In the genomic region with DNA sequence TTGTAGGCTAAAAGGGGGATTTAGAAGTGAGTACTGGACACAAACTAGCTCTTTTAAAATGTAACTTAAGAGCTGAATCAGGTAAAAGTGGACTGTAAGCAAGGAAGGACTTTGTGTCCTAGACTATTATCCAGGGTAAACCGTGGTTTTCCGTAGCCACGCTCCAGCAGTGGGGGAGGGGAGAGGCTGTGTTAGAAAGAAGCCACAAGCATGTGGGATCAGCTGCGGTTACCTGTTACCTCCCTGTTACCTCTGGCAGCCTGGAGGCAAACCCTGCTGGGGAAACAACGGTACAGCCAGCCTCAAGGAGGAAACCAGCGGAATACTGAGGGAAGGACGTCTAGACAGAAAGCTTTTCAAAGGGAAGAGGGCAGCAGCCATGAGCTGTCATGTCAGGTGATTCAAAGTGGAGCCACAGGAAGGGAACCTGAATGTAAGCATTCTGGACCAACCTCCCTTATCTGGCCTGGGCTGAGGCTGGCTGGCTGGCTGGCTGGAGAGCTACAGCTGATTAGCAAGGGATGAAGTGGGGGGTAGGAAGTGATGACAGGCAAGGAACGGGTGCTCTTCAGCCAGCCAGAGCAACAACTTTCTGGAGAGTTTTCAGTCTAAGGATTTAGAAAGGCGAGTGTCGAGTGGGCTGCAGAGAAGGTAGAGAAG, we compare ENCODE assay signal across 14 mouse cellular contexts. TPM values are rescaled to one million over a fixed set of nuclear protein-coding genes. Genes with fewer than 3 reads are reported as not detected.
DNase-seq lines count a peak whose midpoint lies in the region; ATAC-seq lines count a peak whose summit lies in the region.
"Had no signal": no experiment of that assay in that cellular context is flagged by ENCODE, and none has a peak within 500 bp of the region (broad histone marks: within the 10 kb centered on the region; RNA-seq: fewer than 3 reads in every experiment).

No protein-coding gene starts in this region.

- intact Hi-C loops in heart, postnatal 14 days (cut with DNase I), result no loop called here

- peak overlapping the region; percentile 83 for H3K27ac ChIP-seq in heart, embryonic 11.5 days (ENCODE audit: low read depth, low read length)
- H3K27ac ChIP-seq in forebrain, embryonic 14.5 days (ENCODE audit: low read depth, low read length), result no peak overlapping the region
- H3K27ac ChIP-seq: forebrain, embryonic 10.5 days; hindbrain, embryonic 13.5 days; liver, embryonic 14.5 days; midbrain, embryonic 13.5 days had no signal

- peak overlapping the region; percentile 50 for H3K4me2 ChIP-seq in heart, embryonic 11.5 days
- no peak overlapping the region for H3K4me2 ChIP-seq in forebrain, embryonic 14.5 days (ENCODE audit: low read length)
- H3K4me2 ChIP-seq: hindbrain, embryonic 13.5 days; midbrain, embryonic 13.5 days had no signal

- peak; percentile 84 for ATAC-seq in heart, embryonic 11.5 days (replicated peaks; ENCODE audit: insufficient number of reproducible peaks, low FRiP score, low TSS enrichment)
- ATAC-seq in erythroblast, adult 5-6 weeks (replicated peaks; ENCODE audit: low FRiP score, poor library complexity, severe bottlenecking), result no peak
- ATAC-seq in forebrain, embryonic 14.5 days, result no peak
- no peak for ATAC-seq in megakaryocyte, adult 5-6 weeks (ENCODE audit: poor library complexity, severe bottlenecking)
- ATAC-seq: midbrain, embryonic 13.5 days had no signal

- no peak for DNase-seq in heart, postnatal 14 days
- peak; percentile 11 for DNase-seq in thymus, postnatal 4 days
- no peak for DNase-seq in thymus, postnatal 25 days
- DNase-seq in kidney, postnatal 4 days, result peak; percentile 52 to 71
- no peak for DNase-seq in forebrain, embryonic 14.5 days (ENCODE audit: low spot score)
- DNase-seq: B cell, adult 2 months had no signal

- H3K27me3 ChIP-seq in heart, embryonic 11.5 days (ENCODE audit: control insufficient read depth, insufficient read depth, low read length), result no peaks in the 10 kb centered on the region
- H3K27me3 ChIP-seq in forebrain, embryonic 14.5 days (replicated peaks; ENCODE audit: control insufficient read depth, insufficient read depth, low read length), result no peaks in the 10 kb centered on the region
- H3K27me3 ChIP-seq: hindbrain, embryonic 13.5 days; midbrain, embryonic 13.5 days had no signal

- 10% methylated on average over 10 of the region's 10 CpGs for WGBS in heart, embryonic 11.5 days (ENCODE audit: insufficient replicate concordance)
- WGBS in forebrain, embryonic 14.5 days, result 47% methylated on average over 10 of the region's 10 CpGs

- H3K36me3 ChIP-seq in heart, embryonic 11.5 days (ENCODE audit: control insufficient read depth, insufficient read depth, low read length), result no peaks in the 10 kb centered on the region
- peaks cover under 1% of the 10 kb centered on the region; the same call in 1 of the 2 replicates for H3K36me3 ChIP-seq in forebrain, embryonic 14.5 days (ENCODE audit: control insufficient read depth, insufficient read depth, low read length)

- peaks cover 7% of the 10 kb centered on the region; the same call in 1 of the 2 replicates for H3K4me1 ChIP-seq in heart, embryonic 11.5 days (ENCODE audit: control insufficient read depth, insufficient read depth, low read length)
- H3K4me1 ChIP-seq in forebrain, embryonic 14.5 days (ENCODE audit: control insufficient read depth, insufficient read depth, low read length), result no peaks in the 10 kb centered on the region

- H3K4me3 ChIP-seq in heart, embryonic 11.5 days (ENCODE audit: low read depth, low read length), result peak overlapping the region; percentile 6; the same call in 1 of the 2 replicates
- H3K4me3 ChIP-seq in forebrain, embryonic 14.5 days (ENCODE audit: low read depth, low read length), result no peak overlapping the region
- H3K4me3 ChIP-seq: forebrain, embryonic 10.5 days; hindbrain, embryonic 13.5 days; midbrain, embryonic 13.5 days had no signal

- no peak overlapping the region for H3K9ac ChIP-seq in heart, embryonic 11.5 days (ENCODE audit: low read depth, low read length)
- H3K9ac ChIP-seq in forebrain, embryonic 14.5 days (ENCODE audit: low read length), result no peak overlapping the region
- H3K9ac ChIP-seq: hindbrain, embryonic 13.5 days; liver, embryonic 14.5 days; midbrain, embryonic 13.5 days had no signal

- H3K9me3 ChIP-seq in heart, embryonic 11.5 days (replicated peaks; ENCODE audit: control insufficient read depth, low read length), result no peaks in the 10 kb centered on the region
- H3K9me3 ChIP-seq in forebrain, embryonic 14.5 days (replicated peaks; ENCODE audit: control insufficient read depth, low read length), result no peaks in the 10 kb centered on the region
- H3K9me3 ChIP-seq: hindbrain, embryonic 13.5 days; midbrain, embryonic 13.5 days had no signal

RNA-seq across cellular contexts. Expression of gene B3galnt1, which starts 10.5 kb away (rescaled TPM):
- polyA plus RNA-seq in heart, embryonic 11.5 days (2014; fragmentation: Nextera tagmentation; extraction: Ambion mirVana), result 29.3 and 33.4 TPM in 2 replicates
- 1 to 10 TPM; 2.8 to 3.2 TPM for total RNA-seq in heart, postnatal 14 days (2021)
- total RNA-seq in erythroblast, adult 5-6 weeks (2015; ENCODE audit: low replicate concordance), result 0.77 TPM in 1 of 2 replicates, not detected in the other
- total RNA-seq in erythroblast, adult 5-6 weeks (2017; ENCODE audit: low replicate concordance), result 0.34 and 1.1 TPM in 2 replicates
- 88.1 and 103 TPM in 2 replicates for polyA plus RNA-seq in forebrain, embryonic 14.5 days (2014; fragmentation: Nextera tagmentation; extraction: Ambion mirVana)
- total RNA-seq in megakaryocyte, adult 5-6 weeks (2015), result 0.41 and 0.42 TPM in 2 replicates
- total RNA-seq in megakaryocyte, adult 5-6 weeks (2017), result 0.65 and 1.7 TPM in 2 replicates
- total RNA-seq: MEL had no signal

Comparison
In these comparisons a context has a peak if more than half of its experiments do, and no peak if none do; other contexts are left out.
1. DNase-seq: peak in thymus, postnatal 4 days (single experiment) and kidney, postnatal 4 days (2 of 2); none in heart, postnatal 14 days (0 of 2), thymus, postnatal 25 days (single experiment) and forebrain, embryonic 14.5 days (single experiment).